Mouse (Mus musculus): ENCODE results near the gene Slc19a1.

Slc19a1 gene

GRCm38 (mm10) chr10:77031768-77032375, at the start of gene Slc19a1:
Slc19a1 (plus strand) TSS chr10:77032241.
- in situ Hi-C loops (cut with MboI), result no loop called here

- in situ Hi-C loops (cut with MboI), result no loop called here
Measured at GRCm38 (mm10) chr10:76988586-76988985, 43.5 kb upstream of the Slc19a1 start.

- in situ Hi-C loops (cut with MboI), result no loop called here
Measured at GRCm38 (mm10) chr10:76992456-76992855, 39.6 kb upstream of the Slc19a1 start.

GRCm38 (mm10) chr10:76997759-76998513, 34.1 kb upstream of the Slc19a1 start:
- in situ Hi-C loops (cut with MboI), result no loop called here

GRCm38 (mm10) chr10:77004936-77005335, 27.1 kb upstream of the Slc19a1 start:
- in situ Hi-C loops (cut with MboI), result no loop called here

GRCm38 (mm10) chr10:77007433-77008108, 24.5 kb upstream of the Slc19a1 start:
- in situ Hi-C loops (cut with MboI), result no loop called here

GRCm38 (mm10) chr10:77008109-77008561, 23.9 kb upstream of the Slc19a1 start:
- in situ Hi-C loops (cut with MboI), result no loop called here

- in situ Hi-C loops (cut with MboI), result no loop called here
Measured at GRCm38 (mm10) chr10:77008698-77009097, 23.3 kb upstream of the Slc19a1 start.

GRCm38 (mm10) chr10:77011681-77012080, 20.4 kb upstream of the Slc19a1 start:
- in situ Hi-C loops (cut with MboI), result no loop called here

GRCm38 (mm10) chr10:77016080-77016479, 16.0 kb upstream of the Slc19a1 start:
- in situ Hi-C loops (cut with MboI), result no loop called here

GRCm38 (mm10) chr10:77016499-77016898, 15.5 kb upstream of the Slc19a1 start:
- in situ Hi-C loops (cut with MboI), result no loop called here

- in situ Hi-C loops (cut with MboI), result no loop called here
Measured at GRCm38 (mm10) chr10:77017061-77017460, 15.0 kb upstream of the Slc19a1 start.

GRCm38 (mm10) chr10:77017662-77018061, 14.4 kb upstream of the Slc19a1 start:
- in situ Hi-C loops (cut with MboI), result no loop called here

GRCm38 (mm10) chr10:77021399-77022052, 10.5 kb upstream of the Slc19a1 start:
- in situ Hi-C loops (cut with MboI), result loop anchor here (10.0 kb wide), 1 partner anchor 187 kb away; no protein-coding TSS in a partner anchor

- in situ Hi-C loops (cut with MboI), result loop anchor here (10.0 kb wide), 1 partner anchor 188 kb away; no protein-coding TSS in a partner anchor
Measured at GRCm38 (mm10) chr10:77022301-77023130, 9.5 kb upstream of the Slc19a1 start.

- in situ Hi-C loops (cut with MboI), result loop anchor here (10.0 kb wide), 1 partner anchor 189 kb away; no protein-coding TSS in a partner anchor
Measured at GRCm38 (mm10) chr10:77024231-77024630, 7.8 kb upstream of the Slc19a1 start.

- in situ Hi-C loops (cut with MboI), result loop anchor here (10.0 kb wide), 1 partner anchor 192 kb away; no protein-coding TSS in a partner anchor
Measured at GRCm38 (mm10) chr10:77026944-77027343, 5.1 kb upstream of the Slc19a1 start.

GRCm38 (mm10) chr10:77028782-77029296, 3.2 kb upstream of the Slc19a1 start:
- in situ Hi-C loops (cut with MboI), result loop anchor here (10.0 kb wide), 1 partner anchor 194 kb away; no protein-coding TSS in a partner anchor

GRCm38 (mm10) chr10:77029761-77030160, 2.3 kb upstream of the Slc19a1 start:
- in situ Hi-C loops (cut with MboI), result loop anchor here (10.0 kb wide), 1 partner anchor 195 kb away; no protein-coding TSS in a partner anchor

GRCm38 (mm10) chr10:77030666-77031065, 1.4 kb upstream of the Slc19a1 start:
- in situ Hi-C loops (cut with MboI), result no loop called here

Data from mature B cell (primary cell).